Mouse (Mus musculus) thymus, adult 2 months (tissue): ENCODE data around the gene D16Ertd472e.

ENCODE experiments used
- CTCF ChIP-seq: fragments of 200-500 bp; IDR thresholded peaks from 2 replicates; pipeline ENCODE4 v1.5.1; 2012; ENCODE audit warnings: mild to moderate bottlenecking, control low read depth, low read length, moderate library complexity, borderline replicate concordance; ENCODE audit not compliant: control insufficient read depth, poor library complexity, insufficient read depth; ENCODE audit errors: extremely low read depth
- POLR2A ChIP-seq: fragments of 200-500 bp; IDR thresholded peaks from 2 replicates; pipeline ENCODE4 v1.6.1; 2012; ENCODE audit warnings: mild to moderate bottlenecking, low read length, control low read depth, moderate library complexity; ENCODE audit not compliant: control insufficient read depth, poor library complexity, insufficient read depth; ENCODE audit errors: extremely low read depth

DNA sequence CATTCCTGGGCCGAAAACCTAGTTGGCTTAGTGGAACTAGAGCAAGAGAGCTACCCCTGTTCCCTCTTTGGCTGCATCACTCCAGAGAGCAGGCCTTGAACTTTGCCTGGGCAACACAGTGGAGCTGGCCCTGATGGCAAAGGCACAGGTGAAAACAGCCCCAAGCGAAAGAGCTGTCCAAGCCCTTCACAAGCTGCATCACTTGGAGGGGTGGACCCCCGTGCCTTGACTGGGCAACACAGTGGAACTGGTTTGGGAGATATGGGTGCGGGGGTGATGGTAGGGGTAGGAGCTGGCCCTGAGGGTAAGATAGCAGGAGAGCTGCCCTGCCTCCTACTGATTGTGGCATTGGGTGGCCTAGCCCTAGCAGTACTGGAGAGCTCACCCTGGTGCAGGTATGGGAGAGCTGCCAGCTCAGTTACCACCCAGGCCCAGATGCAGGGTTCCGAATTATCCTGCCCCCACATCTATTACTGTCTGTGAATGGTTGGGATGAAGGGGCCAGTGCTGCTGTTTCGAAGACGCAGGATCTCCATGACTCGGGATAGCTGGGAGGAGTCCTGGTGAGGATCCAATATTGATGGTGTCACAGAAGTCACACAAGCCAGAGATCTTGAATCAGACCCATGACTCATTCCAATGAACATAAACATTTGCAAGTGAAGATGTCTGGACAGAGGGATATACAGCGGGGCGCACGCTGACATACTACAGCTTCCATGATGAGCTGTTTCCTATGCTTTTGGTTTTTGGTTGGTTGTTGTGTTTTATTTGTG, 41.4 kb upstream of the D16Ertd472e start:
- TF ChIP-seq CTCF: no peak
- TF ChIP-seq POLR2A: no peak
